Comparison of ENCODE assay signal across 10 mouse cellular contexts in genomic region chr11:50589060-50589459, GRCm38 (mm10). TPM values are rescaled to one million over a fixed set of nuclear protein-coding genes. Genes with fewer than 3 reads are reported as not detected.
DNase-seq lines count a peak whose midpoint lies in the region; ATAC-seq and TF ChIP-seq lines count a peak whose summit lies in the region.
"Had no signal": no experiment of that assay in that cellular context is flagged by ENCODE, and none has a peak within 500 bp of the region (broad histone marks: within the 10 kb centered on the region; RNA-seq: fewer than 3 reads in every experiment).

No protein-coding gene starts in this region.

- ATAC-seq in intestine, postnatal 0 days: no peak
- no peak for ATAC-seq in intestine, embryonic 16.5 days
- ATAC-seq in common myeloid progenitor, adult 5-6 weeks (replicated peaks; ENCODE audit: low read depth, poor library complexity, severe bottlenecking): 0 out of 2 replicates have a peak, but pooled peaks have one; percentile 48
- no peak for ATAC-seq in lung, embryonic 14.5 days (ENCODE audit: insufficient read depth)
- no peak for ATAC-seq in forebrain, embryonic 16.5 days

- DNase-seq in 3T3-L1 (ENCODE audit: low read depth, low spot score): peak; percentile 33
- peak; percentile 25 for DNase-seq in CH12.LX (ENCODE audit: extremely low read depth)
- peak; percentile 68 for DNase-seq in lung, embryonic 14.5 days
- DNase-seq in testis, postnatal 14 days (ENCODE audit: low spot score): peak; percentile 31

- dilution Hi-C loops in CH12.LX (cut with MboI; ENCODE audit: extremely low pct_ligation_motif_present, extremely low pct_unique_long_range_greater_than_20kb, low sequenced_read_pairs): no loop called here

- no peaks in the 10 kb centered on the region for H3K27me3 ChIP-seq in intestine, postnatal 0 days (replicated peaks; ENCODE audit: control insufficient read depth, insufficient read depth, low read length)
- no peaks in the 10 kb centered on the region for H3K27me3 ChIP-seq in intestine, embryonic 16.5 days (replicated peaks; ENCODE audit: control insufficient read depth, insufficient read depth, low read length)
- H3K27me3 ChIP-seq in CH12.LX (replicated peaks): peaks cover 67% of the 10 kb centered on the region
- no peaks in the 10 kb centered on the region for H3K27me3 ChIP-seq in lung, embryonic 14.5 days (ENCODE audit: insufficient read depth, low read length)
- H3K27me3 ChIP-seq in forebrain, embryonic 16.5 days (replicated peaks; ENCODE audit: control insufficient read depth, insufficient read depth, low read length): no peaks in the 10 kb centered on the region
- H3K27me3 ChIP-seq: embryonic facial prominence, embryonic 13.5 days; neural tube, embryonic 13.5 days had no signal

- 33% methylated on average over 11 of the region's 11 CpGs for WGBS in intestine, postnatal 0 days
- 38% methylated on average over 11 of the region's 11 CpGs for WGBS in intestine, embryonic 16.5 days
- 39% methylated on average over 11 of the region's 11 CpGs for WGBS in lung, embryonic 14.5 days
- WGBS in forebrain, embryonic 16.5 days: 40% methylated on average over 11 of the region's 11 CpGs

- no peaks in the 10 kb centered on the region for H3K79me2 ChIP-seq in CH12.LX (replicated peaks; ENCODE audit: control insufficient read depth, extremely low read depth, insufficient read depth, poor library complexity, severe bottlenecking)

- in situ Hi-C loops in CH12.LX (cut with MboI; ENCODE audit: low pct_ligation_motif_present, low pct_unique_long_range_greater_than_20kb, low sequenced_read_pairs): no loop called here

- no peak overlapping the region for H3K4me2 ChIP-seq in intestine, postnatal 0 days (replicated peaks; ENCODE audit: low read depth)
- no peak overlapping the region for H3K4me2 ChIP-seq in intestine, embryonic 16.5 days (ENCODE audit: low read depth, low read length)
- no peak overlapping the region for H3K4me2 ChIP-seq in CH12.LX (ENCODE audit: insufficient read depth, low read depth, poor library complexity, severe bottlenecking)
- no peak overlapping the region for H3K4me2 ChIP-seq in lung, embryonic 14.5 days
- H3K4me2 ChIP-seq in forebrain, embryonic 16.5 days (ENCODE audit: low read length): no peak overlapping the region
- H3K4me2 ChIP-seq: embryonic facial prominence, embryonic 13.5 days; neural tube, embryonic 13.5 days had no signal

- no peaks in the 10 kb centered on the region for H3K36me3 ChIP-seq in intestine, postnatal 0 days (ENCODE audit: control insufficient read depth, insufficient read depth)
- H3K36me3 ChIP-seq in intestine, embryonic 16.5 days (ENCODE audit: control insufficient read depth, insufficient read depth, low read length): no peaks in the 10 kb centered on the region
- no peaks in the 10 kb centered on the region for H3K36me3 ChIP-seq in CH12.LX (replicated peaks in 1 of 2; ENCODE audit: control insufficient read depth in 1 of 2, insufficient read depth in 1 of 2, low read length in 1 of 2)
- no peaks in the 10 kb centered on the region for H3K36me3 ChIP-seq in lung, embryonic 14.5 days (ENCODE audit: insufficient read depth)
- no peaks in the 10 kb centered on the region for H3K36me3 ChIP-seq in forebrain, embryonic 16.5 days (ENCODE audit: control insufficient read depth, insufficient read depth)
- H3K36me3 ChIP-seq: embryonic facial prominence, embryonic 13.5 days; neural tube, embryonic 13.5 days had no signal

- H3K4me1 ChIP-seq in intestine, postnatal 0 days (replicated peaks; ENCODE audit: control insufficient read depth, insufficient read depth, low read length): no peaks in the 10 kb centered on the region
- no peaks in the 10 kb centered on the region for H3K4me1 ChIP-seq in intestine, embryonic 16.5 days (ENCODE audit: control insufficient read depth, insufficient read depth, low read length)
- no peaks in the 10 kb centered on the region for H3K4me1 ChIP-seq in CH12.LX (ENCODE audit: control insufficient read depth in 1 of 2, insufficient read depth in 2 of 2)
- no peaks in the 10 kb centered on the region for H3K4me1 ChIP-seq in lung, embryonic 14.5 days (ENCODE audit: insufficient read depth)
- H3K4me1 ChIP-seq in forebrain, embryonic 16.5 days (replicated peaks; ENCODE audit: control insufficient read depth, insufficient read depth, low read length): no peaks in the 10 kb centered on the region

- H3K9ac ChIP-seq in intestine, postnatal 0 days (ENCODE audit: low read depth, low read length): no peak overlapping the region
- H3K9ac ChIP-seq in intestine, embryonic 16.5 days (ENCODE audit: low read depth, low read length): no peak overlapping the region
- no peak overlapping the region for H3K9ac ChIP-seq in CH12.LX (ENCODE audit: insufficient read depth, low read depth)
- H3K9ac ChIP-seq in lung, embryonic 14.5 days: no peak overlapping the region
- H3K9ac ChIP-seq in forebrain, embryonic 16.5 days (replicated peaks; ENCODE audit: low read depth, low read length): no peak overlapping the region
- H3K9ac ChIP-seq: embryonic facial prominence, embryonic 13.5 days; neural tube, embryonic 13.5 days had no signal

- no peak for TF ChIP-seq EP300 in CH12.LX (IDR thresholded peaks at IDR 0.05; ENCODE audit: low read length)

- no peak overlapping the region for H3K4me3 ChIP-seq in intestine, postnatal 0 days (ENCODE audit: low read depth, low read length)
- no peak overlapping the region for H3K4me3 ChIP-seq in intestine, embryonic 16.5 days (ENCODE audit: low read length)
- H3K4me3 ChIP-seq in CH12.LX (replicated peaks in 1 of 3; ENCODE audit: low read depth in 2 of 3, low read length in 2 of 3, poor library complexity in 1 of 3): no peak overlapping the region
- H3K4me3 ChIP-seq in lung, embryonic 14.5 days (ENCODE audit: low read depth, low read length): no peak overlapping the region
- no peak overlapping the region for H3K4me3 ChIP-seq in forebrain, embryonic 16.5 days (replicated peaks; ENCODE audit: low read length)
- H3K4me3 ChIP-seq: embryonic facial prominence, embryonic 13.5 days; neural tube, embryonic 13.5 days had no signal

- no peak overlapping the region for H3K27ac ChIP-seq in intestine, postnatal 0 days (ENCODE audit: low read depth, low read length)
- no peak overlapping the region for H3K27ac ChIP-seq in intestine, embryonic 16.5 days (ENCODE audit: low read length)
- H3K27ac ChIP-seq in CH12.LX (ENCODE audit: insufficient read depth, low read depth): no peak overlapping the region
- no peak overlapping the region for H3K27ac ChIP-seq in lung, embryonic 14.5 days (ENCODE audit: low read depth)
- H3K27ac ChIP-seq in forebrain, embryonic 16.5 days (ENCODE audit: low read length): no peak overlapping the region
- H3K27ac ChIP-seq: embryonic facial prominence, embryonic 13.5 days; neural tube, embryonic 13.5 days had no signal

- no peak for TF ChIP-seq POLR2A in CH12.LX (IDR thresholded peaks at IDR 0.05; ENCODE audit: low read depth, low read length)

- no peak; the same call in none of the 2 replicates for TF ChIP-seq RAD21 in CH12.LX (IDR thresholded peaks at IDR 0.05; ENCODE audit: low read depth, low read length)

- TF ChIP-seq CTCF in intestine, postnatal 0 days (IDR thresholded peaks at IDR 0.05; ENCODE audit: low read depth): peak; percentile 80
- TF ChIP-seq CTCF in CH12.LX (conservative IDR thresholded peaks at IDR 0.05 in 1 of 2, IDR thresholded peaks at IDR 0.05 in 1 of 2; ENCODE audit: low read depth in 2 of 2, low read length in 2 of 2): peak; percentile 72 to 90
- peak; percentile 83 for TF ChIP-seq CTCF in lung, embryonic 14.5 days (IDR thresholded peaks at IDR 0.05; ENCODE audit: low read depth)

- no peaks in the 10 kb centered on the region for H3K9me3 ChIP-seq in intestine, postnatal 0 days (ENCODE audit: control insufficient read depth)
- no peaks in the 10 kb centered on the region for H3K9me3 ChIP-seq in intestine, embryonic 16.5 days (ENCODE audit: control insufficient read depth, low read length)
- H3K9me3 ChIP-seq in CH12.LX (replicated peaks; ENCODE audit: low read length): peaks cover 10% of the 10 kb centered on the region
- no peaks in the 10 kb centered on the region for H3K9me3 ChIP-seq in lung, embryonic 14.5 days (ENCODE audit: low read depth, low read length)
- no peaks in the 10 kb centered on the region for H3K9me3 ChIP-seq in forebrain, embryonic 16.5 days (ENCODE audit: control insufficient read depth, low read length)
- H3K9me3 ChIP-seq: embryonic facial prominence, embryonic 13.5 days; neural tube, embryonic 13.5 days had no signal

TF ChIP-seq in CH12.LX, 34 proteins besides CTCF, POLR2A, EP300 and RAD21:
- TF ChIP-seq MAX (IDR thresholded peaks at IDR 0.05; ENCODE audit: low read length) (no peak), KAT2A (IDR thresholded peaks at IDR 0.05; ENCODE audit: insufficient replicate concordance, low read length) (no peak), USF1 (IDR thresholded peaks at IDR 0.05; ENCODE audit: low read depth, low read length) (no peak), UBTF (IDR thresholded peaks at IDR 0.05; ENCODE audit: low read depth, low read length) (no peak), NRF1 (IDR thresholded peaks at IDR 0.05; ENCODE audit: low read depth, low read length) (no peak), CHD2 (IDR thresholded peaks at IDR 0.05; ENCODE audit: low read length) (no peak), MXI1 (IDR thresholded peaks at IDR 0.05; ENCODE audit: low read depth, low read length) (no peak), USF2 (conservative IDR thresholded peaks at IDR 0.05; ENCODE audit: low read depth, low read length) (no peak), SIN3A (IDR thresholded peaks at IDR 0.05; ENCODE audit: low read length) (no peak), MEF2A (IDR thresholded peaks at IDR 0.05; ENCODE audit: borderline replicate concordance, low read depth, low read length) (no peak), MAFK (IDR thresholded peaks at IDR 0.05; ENCODE audit: insufficient replicate concordance, low read length) (no peak), RCOR1 (conservative IDR thresholded peaks at IDR 0.05; ENCODE audit: low read depth, low read length) (no peak)

RNA-seq across cellular contexts. Expression of gene Adamts2, which starts 12.8 kb away (rescaled TPM):
- 4.6 and 4.8 TPM in 2 replicates for polyA plus RNA-seq in intestine, postnatal 0 days (2015; fragmentation: Nextera tagmentation; extraction: Ambion mirVana)
- polyA plus RNA-seq in intestine, embryonic 16.5 days (2015; fragmentation: Nextera tagmentation; extraction: Ambion mirVana): 6.5 and 7.8 TPM in 2 replicates
- not detected in 2 replicates for total RNA-seq in CH12.LX (2012; rRNA removed)
- not detected in 2 replicates for total RNA-seq in CH12.LX (2014; rRNA removed)
- not detected in 2 replicates for polyA plus RNA-seq in CH12.LX (2012; ENCODE audit: insufficient read length, low read depth)
- not detected in 2 replicates for total RNA-seq in common myeloid progenitor, adult 5-6 weeks (2017)
- polyA plus RNA-seq in lung, embryonic 14.5 days (2014; fragmentation: Nextera tagmentation; extraction: Ambion mirVana): 9.5 and 10.9 TPM in 2 replicates
- 3.4 and 4.5 TPM in 2 replicates for polyA plus RNA-seq in forebrain, embryonic 16.5 days (2015; fragmentation: Nextera tagmentation; extraction: Ambion mirVana)
